Mouse (Mus musculus) neutrophil, adult 65 days (primary cell): ENCODE results near the gene Spin2d. TPM values are rescaled to one million over a fixed set of nuclear protein-coding genes. Genes with fewer than 3 reads are reported as not detected.

ENCODE experiments used
- total RNA-seq: library from RNA; stranded (reverse); gene quantifications from 2 replicates; pipeline ENCODE4 v1.2.4, GENCODE M21; 2023

Gene Spin2d
- not detected in 2 replicates for total RNA-seq

DNA sequence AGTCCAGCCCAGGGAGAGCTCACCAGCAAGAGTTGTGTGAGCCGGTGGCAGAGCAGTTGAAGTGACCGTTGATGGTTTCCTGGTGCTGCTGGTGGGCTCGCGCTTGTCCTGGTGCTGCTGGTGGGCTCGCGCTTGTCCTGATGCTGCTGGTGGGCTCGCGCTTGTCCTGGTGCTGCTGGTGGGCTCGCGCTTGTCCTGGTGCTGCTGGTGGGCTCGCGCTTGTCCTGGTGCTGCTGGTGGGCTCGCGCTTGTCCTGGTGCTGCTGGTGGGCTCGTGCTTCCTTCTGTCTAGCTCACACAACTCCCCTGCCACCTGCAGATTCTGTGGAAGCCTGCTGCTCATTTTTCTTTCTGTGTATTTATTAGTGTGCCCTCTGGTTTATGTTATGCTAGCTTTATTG, at the start of gene Spin2d:
Gene Spin2d (minus strand): TSS at position 101 of the 400 bp plus-strand sequence.

DNA sequence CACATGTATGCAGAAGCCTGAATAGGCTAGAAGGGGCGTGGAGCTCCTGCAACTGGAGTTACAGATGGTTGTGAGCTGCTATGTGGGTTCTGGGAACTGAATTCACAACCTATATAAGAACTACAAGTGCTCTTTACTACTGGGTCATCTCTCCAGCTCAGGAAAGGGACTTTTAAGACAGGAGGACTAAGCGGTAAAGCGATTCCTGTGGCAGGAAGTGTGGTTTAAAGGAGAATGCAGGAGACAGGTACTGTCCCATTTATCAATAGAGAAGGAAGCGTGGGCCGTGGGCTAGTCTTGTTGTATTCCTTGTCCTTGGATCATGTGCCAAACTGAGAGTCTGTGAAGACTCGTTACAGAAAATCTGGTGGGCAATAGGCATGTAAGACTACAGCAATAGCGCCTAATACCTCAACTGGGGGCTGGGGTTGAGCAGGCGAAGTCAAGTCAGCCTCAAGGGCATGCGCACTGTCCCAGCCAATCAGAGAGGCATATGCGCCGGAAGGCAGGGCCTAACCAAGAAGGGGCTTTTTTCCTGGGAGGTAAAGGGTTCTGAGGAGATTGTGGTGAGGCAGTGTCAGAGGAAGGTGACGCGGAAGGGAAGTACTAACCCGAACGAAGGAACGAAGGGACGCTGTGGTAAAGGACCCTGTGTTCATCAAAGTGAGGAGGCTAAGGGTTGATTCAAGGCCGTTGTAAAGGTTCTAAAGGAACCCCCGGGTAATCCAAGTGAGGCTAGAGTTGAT, 37.2 kb upstream of the Spin2d start, which contains the start of gene Xlr4b:
Gene Xlr4b (plus strand): TSS at position 515 of the 746 bp plus-strand sequence.

DNA sequence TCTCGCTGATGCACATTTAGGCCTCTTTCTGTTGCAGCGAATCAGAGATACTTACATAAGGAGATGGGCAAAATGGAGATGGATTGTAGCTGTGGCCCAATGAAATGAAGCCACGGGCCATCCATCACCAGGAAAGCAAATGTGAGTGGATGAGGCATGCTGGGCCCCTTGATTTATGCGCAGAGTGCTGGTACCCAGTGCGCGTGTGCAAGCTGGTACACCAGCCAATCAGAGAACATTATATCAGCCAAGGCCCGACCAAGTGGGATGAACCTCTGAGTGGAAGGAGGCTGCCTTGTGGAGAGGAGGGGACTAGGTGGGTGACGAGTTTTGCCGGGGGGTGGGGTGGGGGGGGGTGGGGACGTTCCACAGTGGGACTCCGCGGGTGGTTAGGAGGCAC, 15.1 kb upstream of the Spin2d start, which contains the start of gene Xlr3b:
Gene Xlr3b (plus strand): TSS at position 274 of the 400 bp plus-strand sequence.

DNA sequence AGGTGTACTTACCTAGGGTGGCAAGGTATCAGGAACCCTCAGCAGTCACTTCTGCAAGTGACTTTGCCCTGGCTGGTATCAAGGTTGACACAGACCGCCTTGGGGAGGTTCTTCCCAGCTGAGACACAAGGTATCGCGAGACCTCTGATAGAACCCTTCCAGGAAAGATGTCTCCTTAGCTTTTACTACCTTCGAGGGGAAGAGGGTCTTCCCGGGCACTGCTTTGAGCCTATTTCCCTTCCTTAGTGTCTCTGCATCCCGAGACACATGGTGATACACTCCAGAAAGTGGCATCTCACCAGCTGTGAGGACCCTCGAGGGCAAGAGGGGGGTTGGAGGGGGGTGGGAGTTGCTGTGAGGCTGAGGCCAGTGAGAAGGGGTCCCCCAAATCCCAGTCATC, 27.4 kb downstream of the Spin2d start, which contains the start of gene DXBay18:
Gene DXBay18 (minus strand): TSS at position 101 of the 400 bp plus-strand sequence.

DNA sequence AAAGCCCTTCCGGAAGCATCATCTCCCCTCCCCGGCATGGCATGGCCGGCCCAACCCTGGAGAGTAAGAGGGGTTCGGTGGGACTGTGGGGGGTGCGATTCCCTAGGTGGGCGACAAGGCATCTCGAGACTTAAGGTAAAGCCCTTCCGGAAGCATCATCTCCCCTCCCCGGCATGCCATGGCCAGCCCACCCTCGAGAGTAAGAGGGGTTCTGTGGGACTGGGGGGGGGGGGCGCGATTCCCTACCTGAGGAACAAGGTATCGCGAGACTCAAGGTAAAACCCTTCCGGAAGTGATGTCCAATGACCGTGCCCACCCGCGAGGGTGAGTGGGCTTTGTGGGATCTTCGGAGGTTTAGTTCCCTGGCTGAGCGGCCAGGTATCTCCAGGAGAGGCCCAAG, 28.3 kb downstream of the Spin2d start, which contains the start of gene Xlr5b:
Gene Xlr5b (plus strand): TSS at position 301 of the 400 bp plus-strand sequence.

Other genes starting within 250 kb of the Spin2d start
- not detected in 2 replicates for gene Zfp185, start 189.7 kb downstream of the Spin2d start, total RNA-seq
- gene Pnma5, start 139.9 kb downstream of the Spin2d start, total RNA-seq, result 1.6 and 1.9 TPM in 2 replicates
- gene Pnma3, start 112.2 kb downstream of the Spin2d start, total RNA-seq, result not detected in 2 replicates
- gene Xlr4a, start 94.5 kb downstream of the Spin2d start, total RNA-seq, result 0.59 and 2.4 TPM in 2 replicates
- not detected in 2 replicates for gene Xlr3a, start 79.9 kb downstream of the Spin2d start, total RNA-seq
- 0.32 TPM in 1 of 2 replicates, not detected in the other for gene Gm14685, start 59.9 kb downstream of the Spin2d start, total RNA-seq
- gene Xlr5b, start 28.2 kb downstream of the Spin2d start, total RNA-seq, result not detected in 2 replicates
- 0.43 TPM in 1 of 2 replicates, not detected in the other for gene DXBay18, start 27.5 kb downstream of the Spin2d start, total RNA-seq
- 0.39 and 0.88 TPM in 2 replicates for gene Xlr3b, start 15.2 kb upstream of the Spin2d start, total RNA-seq
- gene Xlr4b, start 37.3 kb upstream of the Spin2d start, total RNA-seq, result 0.88 and 2.2 TPM in 2 replicates
- 4.8 TPM in 2 replicates for gene F8a, start 51.3 kb upstream of the Spin2d start, total RNA-seq
- gene Xlr4c, start 66.1 kb upstream of the Spin2d start, total RNA-seq, result 0.84 TPM in 1 of 2 replicates, not detected in the other
- not detected in 2 replicates for gene Xlr3c, start 88.4 kb upstream of the Spin2d start, total RNA-seq
- not detected in 2 replicates for gene Xlr5a, start 116.0 kb upstream of the Spin2d start, total RNA-seq
- not detected in 2 replicates for gene Xlr5c, start 116.0 kb upstream of the Spin2d start, total RNA-seq
- gene Gm45015, start 159.9 kb upstream of the Spin2d start, total RNA-seq, result not detected in 2 replicates
- gene Zfp275, start 165.6 kb upstream of the Spin2d start, total RNA-seq, result 6.1 and 10.9 TPM in 2 replicates
- gene Gm18336, start 221.7 kb upstream of the Spin2d start, total RNA-seq, result not detected in 2 replicates
- gene Zfp92, start 234.1 kb upstream of the Spin2d start, total RNA-seq, result not detected in 2 replicates